Mouse (Mus musculus) liver, postnatal 0 days (tissue): ENCODE measurements around the gene Slc25a36.

Source experiments
- CTCF ChIP-seq: sonication (generic); IDR thresholded peaks from 2 replicates; pipeline ENCODE4 v1.5.1; 2016; ENCODE audit warnings: antibody characterized with exemption, low read depth
- EP300 ChIP-seq: IDR thresholded peaks from 2 replicates; pipeline ENCODE4 v1.6.1; 2016; ENCODE audit warnings: antibody characterized with exemption, low read depth, mild to moderate bottlenecking

GRCm38 (mm10) chr9:97112238-97112637, 1.3 kb upstream of the Slc25a36 start:
- no peak for TF ChIP-seq CTCF
- no peak for TF ChIP-seq EP300
